Mouse (Mus musculus): ENCODE data around the gene Lypd6.

Gene Lypd6

DNA sequence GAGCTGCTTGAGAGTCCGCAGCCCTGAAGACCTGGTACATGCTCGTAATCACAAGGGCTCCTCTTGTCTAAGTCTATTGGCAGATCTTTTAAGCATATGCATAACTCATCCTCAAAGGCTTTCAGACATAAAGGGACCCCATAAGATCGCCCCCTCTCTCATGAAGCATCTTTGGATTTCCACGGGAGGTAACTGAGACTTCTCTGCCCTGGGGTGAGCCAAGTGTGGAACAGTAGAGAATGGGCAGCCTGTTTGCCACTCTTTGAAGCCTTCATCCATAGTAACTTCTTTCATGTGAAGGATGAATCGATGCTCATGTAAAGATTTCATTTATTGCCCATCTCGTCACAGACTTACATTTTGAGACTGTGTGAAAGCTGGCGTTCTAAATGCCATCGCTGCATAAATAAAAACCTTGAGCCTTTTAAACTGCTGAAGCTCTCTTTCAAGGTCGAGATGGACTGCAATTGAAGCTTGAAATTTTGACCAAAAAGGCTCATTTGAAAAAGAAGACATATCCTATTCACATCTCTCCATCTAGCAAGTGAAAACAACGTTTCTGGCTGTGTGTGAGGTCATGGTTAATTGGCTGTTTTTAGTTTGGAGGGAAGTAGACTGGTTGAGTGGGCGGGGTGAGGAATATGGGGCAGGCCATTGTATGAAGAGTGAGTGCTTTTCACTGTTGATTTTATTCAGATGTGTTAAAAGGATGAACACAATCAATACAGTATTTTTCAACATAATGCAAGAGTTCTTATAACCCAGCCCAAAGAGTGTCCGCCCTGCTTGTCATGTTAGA, 107.7 kb downstream of the Lypd6 start:
- in situ Hi-C loops (cut with MseI, MboI) = no loop called here

DNA sequence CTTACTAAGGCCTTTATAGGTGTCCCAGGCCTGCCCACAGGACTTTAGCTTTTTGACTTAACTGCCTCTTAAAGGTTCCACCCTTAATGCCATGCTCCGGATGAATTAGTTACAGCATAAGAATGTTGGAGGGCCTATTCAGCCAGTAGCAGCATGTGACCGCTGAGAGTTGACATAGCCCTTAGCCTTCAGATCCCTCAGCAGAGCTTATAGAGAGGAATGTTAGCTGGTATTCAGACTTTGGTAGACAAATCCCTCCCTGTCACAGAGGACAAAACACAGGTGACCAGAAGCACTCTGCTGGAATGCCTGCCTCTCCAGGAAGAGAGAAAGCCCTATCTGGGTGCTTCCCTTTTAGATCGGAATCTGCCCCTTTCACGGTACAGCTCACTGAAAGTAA, 109.5 kb downstream of the Lypd6 start:
- in situ Hi-C loops (cut with MseI, MboI) = no loop called here

DNA sequence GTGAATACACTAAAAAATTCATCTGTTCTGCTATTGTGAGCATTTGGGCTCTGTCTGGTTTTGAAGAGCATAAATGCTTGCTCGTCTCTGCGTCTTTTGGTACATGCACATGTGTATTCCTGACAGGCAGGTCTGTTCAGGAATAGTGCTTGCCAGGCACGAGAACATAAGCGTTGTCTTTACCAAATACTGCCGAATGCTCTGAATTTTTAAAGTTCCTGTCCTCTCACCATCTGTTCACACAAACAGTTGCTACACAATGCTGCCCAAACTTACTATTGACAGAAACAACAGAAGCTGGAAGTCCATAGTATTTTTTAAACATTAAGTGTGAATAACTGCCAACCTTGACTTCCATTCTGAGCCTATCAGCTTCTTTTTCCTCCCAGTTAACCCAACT, 112.9 kb downstream of the Lypd6 start:
- in situ Hi-C loops (cut with MseI, MboI) = no loop called here

- in situ Hi-C loops (cut with MseI, MboI) = no loop called here
Measured at GRCm38 (mm10) chr2:50180423-50180822, 114.2 kb downstream of the Lypd6 start.

DNA sequence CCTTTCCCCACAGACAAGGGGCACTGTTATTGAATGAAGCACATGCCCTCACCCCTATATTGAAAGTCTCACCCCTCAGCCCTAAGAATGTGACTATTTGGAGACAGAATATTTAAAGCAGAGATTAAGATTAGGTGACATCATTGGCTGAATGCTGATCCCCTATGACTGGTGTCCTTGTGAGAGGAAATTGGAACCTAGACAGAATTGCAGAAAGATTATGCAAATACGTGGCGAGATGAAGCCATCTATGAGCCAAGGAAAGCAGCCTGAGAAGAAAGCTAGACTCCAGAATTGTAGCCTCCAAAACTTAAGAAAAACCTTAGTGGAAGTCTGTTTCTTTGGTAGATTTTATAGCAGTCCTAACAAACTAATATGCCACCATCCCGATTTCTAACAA, 115.1 kb downstream of the Lypd6 start:
- in situ Hi-C loops (cut with MseI, MboI) = no loop called here

- in situ Hi-C loops (cut with MseI, MboI) = no loop called here
Measured at GRCm38 (mm10) chr2:50186711-50187405, 120.6 kb downstream of the Lypd6 start.

- in situ Hi-C loops (cut with MseI, MboI) = no loop called here
Measured at GRCm38 (mm10) chr2:50188856-50189255, 122.6 kb downstream of the Lypd6 start.

- in situ Hi-C loops (cut with MseI, MboI) = no loop called here
Measured at GRCm38 (mm10) chr2:50196681-50197080, 130.5 kb downstream of the Lypd6 start.

- in situ Hi-C loops (cut with MseI, MboI) = no loop called here
Measured at GRCm38 (mm10) chr2:50197801-50198200, 131.6 kb downstream of the Lypd6 start.

DNA sequence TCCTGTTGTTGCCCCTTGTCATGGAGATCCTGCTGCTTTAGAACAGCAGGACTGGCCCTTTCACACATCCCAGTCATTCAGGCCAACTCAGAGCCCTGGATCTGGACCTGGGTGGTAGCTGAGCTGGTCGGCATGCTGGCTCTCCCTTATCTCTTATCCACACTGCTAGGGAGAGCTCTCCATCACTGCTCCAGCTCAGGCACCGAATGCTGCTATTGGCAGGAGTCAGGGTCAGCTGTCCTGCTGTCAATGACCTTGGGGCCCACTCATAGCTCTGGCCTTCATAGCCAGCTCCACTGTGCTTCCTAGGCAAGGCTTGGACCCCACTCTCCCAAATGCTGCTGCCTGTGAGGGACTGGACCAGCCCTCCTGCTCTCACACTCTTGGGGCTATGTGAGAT, 134.3 kb downstream of the Lypd6 start:
- in situ Hi-C loops (cut with MseI, MboI) = no loop called here

GRCm38 (mm10) chr2:50220574-50220973, 154.3 kb downstream of the Lypd6 start:
- in situ Hi-C loops (cut with MseI, MboI) = no loop called here

GRCm38 (mm10) chr2:50225019-50225418, 158.8 kb downstream of the Lypd6 start:
- in situ Hi-C loops (cut with MseI, MboI) = no loop called here

DNA sequence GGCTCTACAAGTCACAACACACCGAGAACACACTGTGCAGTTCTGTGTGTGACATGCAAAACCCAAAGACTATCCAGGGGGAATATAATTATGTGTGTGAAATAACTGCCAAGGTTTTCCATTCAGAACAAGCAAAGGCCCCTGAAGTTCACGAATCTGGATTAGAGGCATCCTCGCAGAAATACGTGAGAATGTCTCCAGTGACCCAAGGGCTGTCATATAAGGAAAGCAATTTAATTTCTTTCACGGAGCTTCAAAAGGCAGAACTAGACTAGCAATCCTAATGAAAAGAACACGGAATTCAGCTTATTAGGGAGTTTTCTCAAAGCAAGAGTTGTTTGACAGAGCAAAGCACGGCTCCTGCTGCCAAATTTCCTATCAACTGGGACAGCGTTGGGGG, 167.3 kb downstream of the Lypd6 start:
- in situ Hi-C loops (cut with MseI, MboI) = no loop called here

Measured in mouse trophoblast stem cell (cell line).